Mouse (Mus musculus): Measurements from ENCODE around the gene Gpr152.
A peak's percentile ranks its signal among the peaks of the same experiment; 100 is the strongest.
"Not testable (repeated sequence)": the region's sequence is repeated elsewhere in the genome, so short reads cannot be mapped to it uniquely, and the experiment has no call there.

Gpr152 gene

GRCm38 (mm10) chr19:4112063-4112960, 27.3 kb upstream of the Gpr152 start:
- DNase-seq (ENCODE audit: low spot score in 2 of 2): no peak

GRCm38 (mm10) chr19:4113186-4113805, 26.3 kb upstream of the Gpr152 start:
- DNase-seq (ENCODE audit: low spot score in 2 of 2): no peak

GRCm38 (mm10) chr19:4113806-4114230, 25.8 kb upstream of the Gpr152 start:
- DNase-seq (ENCODE audit: low spot score in 2 of 2): no peak

GRCm38 (mm10) chr19:4114551-4114950, 25.0 kb upstream of the Gpr152 start:
- no peak for DNase-seq (ENCODE audit: low spot score in 2 of 2)

- no peak for DNase-seq (ENCODE audit: low spot score in 2 of 2)
Measured at GRCm38 (mm10) chr19:4115144-4115543, 24.4 kb upstream of the Gpr152 start.

- DNase-seq (ENCODE audit: low spot score in 2 of 2): no peak
Measured at GRCm38 (mm10) chr19:4115816-4116215, 23.8 kb upstream of the Gpr152 start.

- DNase-seq (ENCODE audit: low spot score in 2 of 2): no peak
Measured at GRCm38 (mm10) chr19:4117006-4117405, 22.6 kb upstream of the Gpr152 start.

- no peak for DNase-seq (ENCODE audit: low spot score in 2 of 2)
Measured at GRCm38 (mm10) chr19:4118350-4118749, 21.2 kb upstream of the Gpr152 start.

GRCm38 (mm10) chr19:4119716-4120487, 19.7 kb upstream of the Gpr152 start:
- DNase-seq (ENCODE audit: low spot score in 2 of 2): peak in 1 of 2 experiments; percentile 46

- DNase-seq (ENCODE audit: low spot score in 2 of 2): no peak
Measured at GRCm38 (mm10) chr19:4120496-4120895, 19.1 kb upstream of the Gpr152 start.

- peak; percentile 98 to 99 for DNase-seq (ENCODE audit: low spot score in 2 of 2)
Measured at GRCm38 (mm10) chr19:4121097-4121805, 18.3 kb upstream of the Gpr152 start.

GRCm38 (mm10) chr19:4121896-4122295, 17.7 kb upstream of the Gpr152 start:
- not testable (repeated sequence) for DNase-seq (ENCODE audit: low spot score in 2 of 2)

- no peak for DNase-seq (ENCODE audit: low spot score in 2 of 2)
Measured at GRCm38 (mm10) chr19:4122411-4123370, 16.9 kb upstream of the Gpr152 start.

- no peak for DNase-seq (ENCODE audit: low spot score in 2 of 2)
Measured at GRCm38 (mm10) chr19:4124432-4124831, 15.2 kb upstream of the Gpr152 start.

- not testable (repeated sequence) for DNase-seq (ENCODE audit: low spot score in 2 of 2)
Measured at GRCm38 (mm10) chr19:4125268-4125667, 14.3 kb upstream of the Gpr152 start.

GRCm38 (mm10) chr19:4125741-4126696, 13.6 kb upstream of the Gpr152 start, which contains the start of gene Aip:
TSS of gene Aip (minus strand) at chr19:4125858.
- peak; percentile 98 to 99 for DNase-seq (ENCODE audit: low spot score in 2 of 2)

GRCm38 (mm10) chr19:4126759-4127495, 12.7 kb upstream of the Gpr152 start:
- DNase-seq (ENCODE audit: low spot score in 2 of 2): no peak

GRCm38 (mm10) chr19:4129462-4129861, 10.1 kb upstream of the Gpr152 start:
- DNase-seq (ENCODE audit: low spot score in 2 of 2): no peak

Data from thymus, postnatal 10 days (tissue).